Mouse (Mus musculus): ENCODE measurements around the gene Agap2.
A peak's percentile ranks its signal among the peaks of the same experiment; 100 is the strongest.

Gene Agap2

GRCm38 (mm10) chr10:127100414-127100813, 25.3 kb downstream of the Agap2 start:
- DNase-seq (ENCODE audit: low read depth, low spot score): no peak

GRCm38 (mm10) chr10:127101151-127101550, 26.1 kb downstream of the Agap2 start:
- no peak for DNase-seq (ENCODE audit: low read depth, low spot score)

DNA sequence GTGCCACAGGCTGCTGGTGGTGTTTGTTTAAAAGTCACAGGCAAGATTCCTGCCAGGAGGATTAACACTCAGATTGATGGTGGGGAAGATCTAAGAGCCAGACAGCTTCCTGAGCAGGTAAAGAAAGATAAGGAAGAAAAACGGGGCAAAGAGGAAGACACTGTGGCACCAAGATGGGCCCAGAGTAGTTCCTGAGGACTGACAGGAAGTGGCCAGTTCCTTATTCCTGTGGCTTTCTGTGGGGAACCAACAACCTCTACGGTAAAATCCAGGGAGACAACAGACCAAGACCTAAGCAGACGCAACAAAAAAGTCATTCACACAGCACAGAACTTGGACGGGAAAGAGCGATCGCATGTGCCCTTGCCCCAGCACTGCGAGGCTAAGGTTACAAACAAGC, 28.5 kb downstream of the Agap2 start:
- no peak for DNase-seq (ENCODE audit: low read depth, low spot score)

DNA sequence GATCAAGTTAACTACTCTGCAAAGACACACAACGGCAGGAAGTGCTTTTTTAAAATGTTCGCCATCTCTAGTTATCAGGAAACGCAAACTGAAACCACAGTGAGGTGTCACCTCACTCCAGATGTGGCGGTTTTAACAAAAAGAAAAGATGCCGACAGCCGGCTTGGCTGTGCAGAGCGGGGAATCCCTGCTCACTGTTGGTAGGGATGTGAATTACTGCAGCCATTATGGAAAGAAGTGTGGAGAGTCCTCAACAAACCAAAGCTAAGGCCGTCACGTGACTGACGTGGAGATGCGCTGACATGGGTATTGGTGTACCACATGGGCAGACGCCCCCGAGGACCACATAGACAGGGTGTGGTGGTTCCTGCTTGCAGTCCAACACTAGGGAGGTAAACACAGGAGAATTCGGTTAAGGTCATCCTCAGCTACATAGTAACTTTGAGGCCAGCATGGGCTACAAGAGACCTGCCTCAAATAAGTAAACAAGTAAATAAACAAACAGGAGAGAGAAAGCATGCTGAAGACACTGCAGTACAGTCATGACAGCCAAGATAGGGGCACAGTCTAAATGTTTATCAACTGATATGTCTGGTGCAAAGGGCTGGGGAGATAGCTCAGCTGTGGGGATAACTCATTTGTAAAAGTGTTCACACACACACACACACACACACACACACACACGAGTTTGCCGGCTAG, 32.6 kb downstream of the Agap2 start:
- peak; percentile 86 for DNase-seq (ENCODE audit: low read depth, low spot score)

DNA sequence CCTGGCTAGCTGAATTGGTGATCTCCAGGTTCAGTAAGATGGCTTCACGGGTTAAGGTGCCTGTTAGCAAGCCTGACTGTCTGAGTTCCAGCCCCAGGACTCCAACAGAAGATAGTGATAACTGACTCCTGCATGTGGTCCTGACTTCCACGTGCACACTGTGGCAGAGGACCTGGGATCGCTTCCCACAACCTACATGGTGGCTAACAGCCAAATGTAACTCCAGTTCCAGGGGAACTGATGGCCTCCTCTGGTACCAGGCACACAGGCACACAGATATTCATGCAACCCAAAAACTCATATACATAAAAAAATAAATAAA, 33.1 kb downstream of the Agap2 start:
- no peak for DNase-seq (ENCODE audit: low read depth, low spot score)

GRCm38 (mm10) chr10:127111001-127111887, 36.2 kb downstream of the Agap2 start:
- peak; percentile 40 for DNase-seq (ENCODE audit: low read depth, low spot score)

- no peak for DNase-seq (ENCODE audit: low read depth, low spot score)
Measured at GRCm38 (mm10) chr10:127114408-127114807, 39.3 kb downstream of the Agap2 start.

- peak; percentile 67 for DNase-seq (ENCODE audit: low read depth, low spot score)
Measured at GRCm38 (mm10) chr10:127115068-127115467, 40.0 kb downstream of the Agap2 start.

GRCm38 (mm10) chr10:127118470-127118869, 43.4 kb downstream of the Agap2 start:
- no peak for DNase-seq (ENCODE audit: low read depth, low spot score)

DNA sequence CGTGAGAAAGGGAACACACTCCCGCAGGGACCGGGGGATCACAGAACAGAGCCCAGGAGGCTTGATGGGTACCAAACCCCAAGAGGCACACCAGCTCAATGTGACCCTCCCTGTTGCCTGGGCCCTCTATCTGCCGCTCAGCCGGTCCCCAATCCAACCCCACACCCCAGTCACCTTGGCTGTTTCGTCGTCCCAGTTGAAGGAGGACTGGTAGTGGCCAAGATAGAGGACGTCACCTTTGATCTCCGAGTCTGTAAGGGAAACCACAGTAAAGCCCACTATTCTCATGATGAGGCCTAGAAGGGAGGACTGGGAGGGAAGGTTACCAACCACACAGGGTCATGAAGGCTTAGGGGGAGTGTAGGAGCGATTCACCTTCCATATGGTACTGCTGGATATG, 44.1 kb downstream of the Agap2 start:
- no peak for DNase-seq (ENCODE audit: low read depth, low spot score)

- DNase-seq (ENCODE audit: low read depth, low spot score): no peak
Measured at GRCm38 (mm10) chr10:127120301-127121065, 45.4 kb downstream of the Agap2 start.

DNA sequence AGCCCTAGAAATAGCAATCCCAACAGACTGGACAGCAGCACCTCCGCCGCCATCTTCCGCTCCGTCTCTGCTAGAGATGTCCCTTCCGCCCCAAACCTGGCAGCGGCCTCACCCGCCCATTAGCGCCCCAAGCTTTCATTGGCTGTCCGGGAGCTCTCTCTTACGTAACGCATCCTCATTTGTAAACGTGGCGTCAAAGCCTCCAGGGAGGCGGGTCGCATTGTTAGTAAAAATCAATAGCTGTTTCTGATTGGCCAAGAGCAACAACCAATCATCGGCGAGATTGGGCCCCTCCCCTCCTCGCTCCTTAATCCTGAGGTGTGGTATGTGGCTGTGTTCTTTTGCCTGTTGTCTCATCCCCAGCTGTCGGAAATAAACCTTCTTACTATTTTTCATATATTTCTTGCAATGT, 46.0 kb downstream of the Agap2 start, which contains the start of gene Os9:
TSS of gene Os9 (minus strand) at position 66 of the 412 bp plus-strand sequence.
- DNase-seq (ENCODE audit: low read depth, low spot score): peak; percentile 98

DNA sequence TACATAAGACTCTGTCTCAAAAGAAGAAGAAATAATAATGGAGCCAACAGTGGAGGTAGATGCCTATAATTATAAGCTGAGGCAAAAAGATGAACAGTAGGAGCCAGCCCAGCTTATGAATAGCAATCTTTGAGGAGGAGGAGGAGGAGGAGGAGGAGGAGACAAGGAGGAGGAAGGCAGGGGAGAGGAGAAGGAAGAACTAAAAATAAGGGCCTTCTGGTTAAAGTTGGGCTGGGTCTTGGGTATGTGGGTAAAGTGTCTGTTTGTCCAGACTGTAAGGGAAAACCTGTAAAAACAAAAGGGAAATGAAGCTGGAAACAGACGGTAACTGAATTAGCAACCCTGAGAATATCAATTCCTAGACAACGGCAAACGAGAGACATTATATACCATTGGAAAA, 46.9 kb downstream of the Agap2 start:
- DNase-seq (ENCODE audit: low read depth, low spot score): no peak

DNA sequence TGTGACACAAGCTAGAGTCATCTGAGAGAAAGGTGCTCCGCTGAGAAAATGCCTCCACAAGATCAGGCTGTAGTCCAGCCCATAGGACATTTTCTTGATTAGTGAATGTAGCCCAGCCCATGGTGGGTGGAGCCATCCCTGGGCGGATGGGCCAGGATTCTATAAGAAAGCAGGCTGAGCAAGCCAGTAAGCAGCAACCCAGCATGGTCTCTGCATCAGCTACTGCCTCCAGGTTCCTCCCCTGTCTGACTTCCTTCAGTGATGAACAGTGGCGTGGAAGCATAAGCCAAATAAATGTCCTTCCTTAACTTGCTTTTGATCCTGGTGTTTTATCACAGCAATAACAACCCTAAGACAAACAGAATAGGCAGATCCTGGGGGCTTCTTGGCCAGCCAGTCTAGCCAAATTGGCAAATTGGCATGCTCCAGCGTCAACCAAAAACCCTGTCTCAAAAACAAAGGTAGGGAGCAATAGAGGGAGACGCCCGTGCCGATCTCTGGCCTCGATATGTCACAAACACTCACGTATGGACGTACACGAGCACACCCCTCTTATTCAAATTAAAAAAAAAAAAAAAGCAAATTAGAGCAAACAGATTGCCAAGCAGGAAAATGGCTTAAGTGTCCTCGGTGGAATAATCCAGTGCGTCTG, 47.8 kb downstream of the Agap2 start:
- no peak for DNase-seq (ENCODE audit: low read depth, low spot score)

GRCm38 (mm10) chr10:127123436-127123805, 48.3 kb downstream of the Agap2 start:
- DNase-seq (ENCODE audit: low read depth, low spot score): peak; percentile 77

GRCm38 (mm10) chr10:127125210-127126001, 50.3 kb downstream of the Agap2 start:
- peak; percentile 84 for DNase-seq (ENCODE audit: low read depth, low spot score)

DNA sequence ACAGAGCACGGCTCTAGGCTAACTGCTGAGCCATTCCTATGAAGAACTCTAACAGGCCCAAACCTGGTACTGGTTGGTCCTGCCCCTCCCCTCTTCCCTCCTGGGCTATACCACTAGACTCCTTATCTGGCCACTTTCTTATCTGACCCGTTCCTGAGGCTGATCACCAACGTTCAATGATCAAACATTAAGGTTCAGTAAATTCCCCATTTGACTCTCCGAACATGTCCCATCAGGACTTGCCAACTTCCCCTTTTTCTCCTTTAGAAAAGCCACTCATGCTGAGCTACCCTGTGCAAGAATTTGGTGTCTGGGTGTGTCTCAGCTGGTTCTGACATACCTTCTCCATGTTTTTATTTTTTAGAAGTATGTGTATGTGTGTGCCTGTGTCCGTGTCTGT, 51.5 kb downstream of the Agap2 start:
- DNase-seq (ENCODE audit: low read depth, low spot score): no peak

DNA sequence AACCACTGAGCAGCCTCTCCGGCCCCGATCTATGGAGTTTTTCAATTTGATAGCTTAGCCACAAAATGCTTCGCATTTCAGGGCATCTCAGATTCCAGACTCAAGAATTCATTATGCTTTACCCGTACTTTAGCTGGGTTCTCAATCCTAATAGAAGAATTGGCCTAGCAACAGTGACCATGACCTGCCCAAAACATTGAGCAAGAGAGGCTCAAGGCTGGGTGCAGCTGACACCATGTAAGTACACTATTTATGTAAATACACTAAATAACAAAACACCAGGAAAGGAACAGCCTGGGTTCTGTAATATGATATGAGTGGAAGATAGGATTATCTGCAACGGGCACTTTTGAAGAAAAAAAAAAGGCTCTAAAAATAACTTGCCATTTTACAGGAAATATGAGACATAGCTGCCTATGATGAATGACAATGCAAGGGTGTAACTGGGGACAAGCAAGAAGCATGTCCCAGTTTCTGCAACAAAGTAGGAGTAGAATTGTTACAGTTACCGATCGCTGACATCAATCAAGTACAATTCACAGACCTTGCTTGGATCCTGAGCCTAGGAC, 52.7 kb downstream of the Agap2 start:
- DNase-seq (ENCODE audit: low read depth, low spot score): no peak

- DNase-seq (ENCODE audit: low read depth, low spot score): no peak
Measured at GRCm38 (mm10) chr10:127129431-127129830, 54.3 kb downstream of the Agap2 start.

DNA sequence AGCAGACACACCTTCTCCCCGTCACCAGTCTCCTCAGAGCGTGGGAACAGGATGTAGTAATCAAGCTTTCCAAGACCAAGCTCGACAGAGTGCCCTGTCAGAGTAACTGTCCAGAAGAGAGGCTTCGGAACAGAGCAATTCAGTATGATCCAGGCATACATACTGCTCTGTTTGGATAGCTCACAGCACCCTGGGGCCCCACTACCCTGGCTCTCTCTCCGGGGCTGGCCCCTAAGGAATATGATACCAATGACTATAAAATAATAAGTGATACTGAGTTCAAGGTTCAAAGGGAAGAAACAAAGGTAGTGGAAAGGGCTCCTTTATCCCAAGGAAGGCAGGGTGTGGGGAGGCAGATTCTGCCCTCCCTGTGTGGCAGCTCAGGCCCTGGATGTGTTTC, 57.4 kb downstream of the Agap2 start:
- DNase-seq (ENCODE audit: low read depth, low spot score): no peak

Measured in CD4-positive helper T cell, adult 2 months (primary cell).